In genomic region chr12:32339078-32339477, GRCm38 (mm10) we compare ENCODE assay signal across 18 mouse cellular contexts. TPM values are rescaled to one million over a fixed set of nuclear protein-coding genes. Genes with fewer than 3 reads are reported as not detected.
DNase-seq lines count a peak whose midpoint lies in the region; ATAC-seq and TF ChIP-seq lines count a peak whose summit lies in the region.
"Had no signal": no experiment of that assay in that cellular context is flagged by ENCODE, and none has a peak within 500 bp of the region (broad histone marks: within the 10 kb centered on the region; RNA-seq: fewer than 3 reads in every experiment).

No protein-coding gene starts in this region.

- WGBS in hindbrain, embryonic 16.5 days: 24% methylated on average over 1 of the region's 1 CpGs
- 41% methylated on average over 1 of the region's 1 CpGs for WGBS in hindbrain, embryonic 13.5 days
- WGBS in midbrain, embryonic 13.5 days: 33% methylated on average over 1 of the region's 1 CpGs
- WGBS in midbrain, embryonic 10.5 days: 42% methylated on average over 1 of the region's 1 CpGs

- DNase-seq in midbrain, embryonic 10.5 days (ENCODE audit: low spot score): no peak
- peak; percentile 23 for DNase-seq in brain, embryonic 14.5 days (ENCODE audit: low read depth)
- DNase-seq in retina, embryonic 14.5 days (ENCODE audit: low spot score): peak; percentile 1
- DNase-seq in cerebellum, postnatal 4 days (ENCODE audit: low spot score in 2 of 2): no peak
- no peak for DNase-seq in thymus, postnatal 36 days
- DNase-seq: adrenal gland, postnatal 10 days; cerebellum, adult 11-12 months; cerebellum, adult 9-10 months; cerebellum, postnatal 25 days; gastrocnemius, postnatal 36 days; heart, adult 11 months; heart, postnatal 36 days had no signal

- no peaks in the 10 kb centered on the region for H3K4me1 ChIP-seq in hindbrain, embryonic 16.5 days (ENCODE audit: control insufficient read depth, insufficient read depth, low read depth, low read length)
- H3K4me1 ChIP-seq in hindbrain, embryonic 13.5 days (replicated peaks): no peaks in the 10 kb centered on the region
- H3K4me1 ChIP-seq in midbrain, embryonic 13.5 days (replicated peaks): no peaks in the 10 kb centered on the region
- H3K4me1 ChIP-seq in midbrain, embryonic 10.5 days: no peaks in the 10 kb centered on the region
- H3K4me1 ChIP-seq: embryonic facial prominence, embryonic 12.5 days; forebrain, embryonic 15.5 days; heart, embryonic 13.5 days had no signal

- H3K9me3 ChIP-seq in hindbrain, embryonic 16.5 days (ENCODE audit: control insufficient read depth, low read length): no peaks in the 10 kb centered on the region
- no peaks in the 10 kb centered on the region for H3K9me3 ChIP-seq in hindbrain, embryonic 13.5 days
- no peaks in the 10 kb centered on the region for H3K9me3 ChIP-seq in midbrain, embryonic 13.5 days
- H3K9me3 ChIP-seq in midbrain, embryonic 10.5 days (replicated peaks): no peaks in the 10 kb centered on the region
- H3K9me3 ChIP-seq: embryonic facial prominence, embryonic 12.5 days; forebrain, embryonic 15.5 days; heart, embryonic 13.5 days had no signal

- TF ChIP-seq CTCF in brain, embryonic 14.5 days (IDR thresholded peaks at IDR 0.05; ENCODE audit: borderline replicate concordance, extremely low read depth, insufficient read depth, insufficient read length): no peak

- no peaks in the 10 kb centered on the region for H3K27me3 ChIP-seq in hindbrain, embryonic 16.5 days (replicated peaks; ENCODE audit: control insufficient read depth, insufficient read depth, low read length)
- H3K27me3 ChIP-seq in hindbrain, embryonic 13.5 days: no peaks in the 10 kb centered on the region
- H3K27me3 ChIP-seq in midbrain, embryonic 13.5 days: no peaks in the 10 kb centered on the region
- H3K27me3 ChIP-seq in midbrain, embryonic 10.5 days (ENCODE audit: low read depth, poor library complexity, severe bottlenecking): no peaks in the 10 kb centered on the region
- H3K27me3 ChIP-seq: embryonic facial prominence, embryonic 12.5 days; forebrain, embryonic 15.5 days; heart, embryonic 13.5 days had no signal

- no peak overlapping the region for H3K27ac ChIP-seq in hindbrain, embryonic 16.5 days (ENCODE audit: low read depth, low read length)
- H3K27ac ChIP-seq in hindbrain, embryonic 13.5 days: no peak overlapping the region
- H3K27ac ChIP-seq in midbrain, embryonic 13.5 days: no peak overlapping the region
- no peak overlapping the region for H3K27ac ChIP-seq in midbrain, embryonic 10.5 days (replicated peaks)
- H3K27ac ChIP-seq: embryonic facial prominence, embryonic 12.5 days; forebrain, embryonic 15.5 days; heart, embryonic 13.5 days had no signal

- H3K4me3 ChIP-seq in hindbrain, embryonic 16.5 days (ENCODE audit: low read length): no peak overlapping the region
- H3K4me3 ChIP-seq in hindbrain, embryonic 13.5 days: no peak overlapping the region
- H3K4me3 ChIP-seq in midbrain, embryonic 13.5 days (replicated peaks): no peak overlapping the region
- no peak overlapping the region for H3K4me3 ChIP-seq in midbrain, embryonic 10.5 days
- H3K4me3 ChIP-seq: embryonic facial prominence, embryonic 12.5 days; forebrain, embryonic 15.5 days; heart, embryonic 13.5 days had no signal

- TF ChIP-seq POLR2A in brain, embryonic 14.5 days (IDR thresholded peaks at IDR 0.05; ENCODE audit: borderline replicate concordance, extremely low read depth, insufficient read depth, insufficient read length, poor library complexity, severe bottlenecking): no peak

- peak; percentile 56; the same call in 1 of the 2 replicates for ATAC-seq in hindbrain, embryonic 16.5 days
- ATAC-seq in hindbrain, embryonic 13.5 days (ENCODE audit: low FRiP score): no peak
- peak; percentile 56; the same call in 1 of the 2 replicates for ATAC-seq in midbrain, embryonic 13.5 days
- ATAC-seq: forebrain, embryonic 15.5 days had no signal

- no peaks in the 10 kb centered on the region for H3K36me3 ChIP-seq in hindbrain, embryonic 16.5 days (ENCODE audit: control insufficient read depth, insufficient read depth, low read length)
- H3K36me3 ChIP-seq in hindbrain, embryonic 13.5 days: no peaks in the 10 kb centered on the region
- H3K36me3 ChIP-seq in midbrain, embryonic 13.5 days: no peaks in the 10 kb centered on the region
- no peaks in the 10 kb centered on the region for H3K36me3 ChIP-seq in midbrain, embryonic 10.5 days
- H3K36me3 ChIP-seq: embryonic facial prominence, embryonic 12.5 days; forebrain, embryonic 15.5 days; heart, embryonic 13.5 days had no signal

- H3K9ac ChIP-seq in hindbrain, embryonic 16.5 days (ENCODE audit: low read depth, low read length): no peak overlapping the region
- no peak overlapping the region for H3K9ac ChIP-seq in hindbrain, embryonic 13.5 days
- no peak overlapping the region for H3K9ac ChIP-seq in midbrain, embryonic 13.5 days (replicated peaks)
- H3K9ac ChIP-seq: embryonic facial prominence, embryonic 12.5 days; forebrain, embryonic 15.5 days; heart, embryonic 13.5 days had no signal

- H3K4me2 ChIP-seq in hindbrain, embryonic 16.5 days (ENCODE audit: low read length): no peak overlapping the region
- no peak overlapping the region for H3K4me2 ChIP-seq in hindbrain, embryonic 13.5 days
- H3K4me2 ChIP-seq in midbrain, embryonic 13.5 days (replicated peaks): no peak overlapping the region
- H3K4me2 ChIP-seq: embryonic facial prominence, embryonic 12.5 days; forebrain, embryonic 15.5 days; heart, embryonic 13.5 days had no signal

RNA-seq across cellular contexts. Expression of gene Ccdc71l, which starts 39.4 kb away (rescaled TPM):
- polyA plus RNA-seq in hindbrain, embryonic 16.5 days (2015; fragmentation: Nextera tagmentation; extraction: Ambion mirVana): 2.3 and 2.7 TPM in 2 replicates
- 3.5 TPM in 2 replicates for polyA plus RNA-seq in hindbrain, embryonic 13.5 days (2015; fragmentation: Nextera tagmentation; extraction: Ambion mirVana)
- 2.8 and 4.0 TPM in 2 replicates for polyA plus RNA-seq in midbrain, embryonic 13.5 days (2015; fragmentation: Nextera tagmentation; extraction: Ambion mirVana)
- polyA plus RNA-seq in midbrain, embryonic 10.5 days (2016; fragmentation: Nextera tagmentation; extraction: Ambion mirVana): 1.7 and 2.1 TPM in 2 replicates
- 13.5 and 14.2 TPM in 2 replicates for polyA plus RNA-seq in brain, embryonic 14.5 days (2012; rRNA removed)

Comparison
In these comparisons a context has a peak if more than half of its experiments do, and no peak if none do; other contexts are left out.
1. DNase-seq: peak in brain, embryonic 14.5 days (single experiment) and retina, embryonic 14.5 days (single experiment); none in midbrain, embryonic 10.5 days (single experiment), cerebellum, postnatal 4 days (0 of 2) and thymus, postnatal 36 days (0 of 2).